Mouse (Mus musculus) thymus, postnatal 36 days (tissue): ENCODE data around the gene Tmem116.

Experiments
- DNase-seq, 2 experiments: peaks; one replicate each; pipeline ENCODE4 v3.0.0; 2022; ENCODE audit warnings: mixed read lengths in 2 of 2

The Tmem116 gene

GRCm38 (mm10) chr5:121463601-121464250 is 12.0 kb downstream of the Tmem116 start:
- no peak for DNase-seq

DNA sequence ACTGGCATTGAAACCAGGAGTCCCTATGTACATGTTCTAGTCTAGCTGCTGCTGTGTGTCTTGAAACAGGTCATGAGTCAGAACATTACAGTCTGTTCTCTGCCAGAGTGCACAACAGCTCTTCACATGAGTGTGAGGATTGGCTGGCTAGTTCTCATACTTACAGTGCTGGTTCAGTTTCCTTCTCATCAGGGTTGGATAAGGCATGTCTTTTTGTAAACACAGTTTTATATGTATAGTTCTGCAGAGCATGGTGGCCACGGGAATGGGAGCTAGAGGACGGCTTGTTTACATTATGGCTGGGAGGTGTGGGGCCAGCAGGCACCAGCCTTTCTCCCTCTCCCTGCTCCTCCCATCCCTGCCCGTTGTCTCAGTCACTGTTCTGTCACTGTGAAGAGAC is 17.9 kb downstream of the Tmem116 start:
- DNase-seq, result no peak

- DNase-seq, result no peak
Observed at GRCm38 (mm10) chr5:121472411-121472810, 20.7 kb downstream of the Tmem116 start.

DNA sequence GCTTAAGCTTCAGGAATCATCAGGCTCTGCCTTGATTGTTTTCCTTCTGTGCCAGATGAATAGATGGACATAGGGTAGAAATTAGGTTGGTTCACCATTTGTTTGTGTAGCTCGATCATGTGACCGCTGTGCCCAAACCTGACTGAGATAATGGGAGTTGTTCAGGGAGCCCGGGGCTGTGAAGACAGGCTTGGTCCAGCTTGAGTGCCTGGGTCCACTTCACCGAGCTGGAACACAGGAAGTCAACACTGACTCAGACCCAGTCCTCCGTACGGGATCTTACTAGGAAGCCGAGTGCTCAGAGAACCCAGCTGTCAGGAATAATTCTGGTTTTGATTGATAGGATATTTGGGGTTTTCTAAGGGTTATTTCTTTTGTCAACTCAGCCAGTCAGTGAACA is 22.9 kb downstream of the Tmem116 start:
- DNase-seq, result no peak

GRCm38 (mm10) chr5:121476040-121476439 is 24.3 kb downstream of the Tmem116 start:
- no peak for DNase-seq

DNA sequence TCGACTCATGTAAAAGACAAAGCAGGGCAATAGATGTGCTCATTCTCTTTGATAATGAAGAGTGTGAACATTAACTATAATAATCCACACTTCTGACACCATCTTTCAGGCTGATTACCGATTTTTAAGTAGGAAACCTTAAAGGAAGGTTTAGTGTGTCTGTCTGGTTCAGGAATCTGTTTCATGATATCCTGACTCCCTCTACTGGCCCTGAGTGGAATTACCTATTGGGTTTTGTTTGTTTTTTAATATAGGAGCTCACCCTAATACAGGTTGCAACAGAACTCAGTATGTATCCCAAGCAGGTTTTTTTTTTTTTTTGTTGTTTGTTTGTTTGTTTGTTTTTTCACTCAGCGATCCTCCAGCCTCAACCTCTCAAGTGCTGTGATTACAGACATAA is 26.0 kb downstream of the Tmem116 start:
- no peak for DNase-seq

GRCm38 (mm10) chr5:121484801-121485200 is 33.1 kb downstream of the Tmem116 start:
- DNase-seq, result no peak

GRCm38 (mm10) chr5:121493305-121493704 is 41.6 kb downstream of the Tmem116 start:
- DNase-seq, result no peak

- no peak for DNase-seq
Observed at GRCm38 (mm10) chr5:121500719-121501118, 49.0 kb downstream of the Tmem116 start.

GRCm38 (mm10) chr5:121501424-121501996 is 49.8 kb downstream of the Tmem116 start:
- peak; percentile 13 to 26 for DNase-seq

DNA sequence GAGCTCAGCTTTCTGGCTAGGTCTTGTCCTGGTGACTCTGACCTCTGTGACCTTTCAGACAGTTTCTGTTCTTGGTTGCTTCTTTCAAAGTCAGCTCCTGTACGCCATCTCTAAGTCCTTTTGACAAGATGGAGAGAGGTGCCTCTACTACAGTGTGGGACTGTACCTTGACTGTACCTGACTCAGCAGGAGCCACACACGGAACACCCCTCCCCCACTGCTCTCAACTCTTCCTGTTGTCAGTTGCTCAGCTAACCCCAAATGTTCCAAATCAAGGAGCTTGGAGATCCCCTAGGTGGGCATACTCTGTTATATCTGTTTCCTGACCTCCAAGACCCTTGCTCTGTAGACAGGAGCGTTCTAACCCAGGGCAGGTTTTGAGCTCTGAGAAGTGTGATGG is 51.5 kb downstream of the Tmem116 start, which contains the start of gene Adam1b:
Gene Adam1b (minus strand): TSS at position 205 of the 400 bp plus-strand sequence.
- peak in 1 of 2 experiments; percentile 31 for DNase-seq

DNA sequence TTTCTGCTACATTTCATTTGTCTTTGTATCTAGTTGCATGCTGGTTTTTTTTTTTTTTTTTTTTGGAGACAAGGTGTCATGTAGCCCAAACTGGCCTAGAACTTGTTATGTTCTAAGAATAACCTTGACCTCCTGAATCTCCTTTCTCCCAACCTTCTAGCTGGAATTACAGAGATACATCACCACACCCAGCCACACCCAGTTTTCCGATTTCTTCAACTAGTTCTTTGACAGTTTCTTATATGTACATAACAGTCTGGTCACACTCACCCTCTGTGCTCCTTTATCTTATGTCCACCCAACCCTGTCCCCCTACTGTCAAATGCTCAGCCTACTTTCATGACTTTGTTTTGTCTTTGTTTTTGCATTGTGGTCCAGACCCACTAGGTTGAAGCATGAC is 55.2 kb downstream of the Tmem116 start:
- no peak for DNase-seq

DNA sequence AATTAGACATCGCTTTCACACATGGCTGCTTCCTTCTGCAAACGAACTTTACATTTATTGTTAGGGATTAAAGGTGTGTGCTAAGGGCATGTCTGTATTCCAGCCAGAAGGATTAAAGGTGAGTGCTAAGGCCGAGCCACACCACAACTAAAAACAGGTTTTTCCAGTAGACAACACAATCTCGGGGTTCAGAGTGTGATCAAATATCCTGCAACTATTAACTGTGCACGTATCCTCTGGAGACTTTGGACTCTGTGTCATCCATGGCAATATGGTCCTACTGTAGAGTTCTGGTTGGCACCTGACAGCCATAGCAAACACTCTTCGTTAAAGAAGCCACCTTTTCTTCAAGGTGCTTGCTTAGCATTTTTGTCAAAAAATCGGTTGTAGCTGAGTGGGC is 58.3 kb downstream of the Tmem116 start:
- DNase-seq, result no peak

DNA sequence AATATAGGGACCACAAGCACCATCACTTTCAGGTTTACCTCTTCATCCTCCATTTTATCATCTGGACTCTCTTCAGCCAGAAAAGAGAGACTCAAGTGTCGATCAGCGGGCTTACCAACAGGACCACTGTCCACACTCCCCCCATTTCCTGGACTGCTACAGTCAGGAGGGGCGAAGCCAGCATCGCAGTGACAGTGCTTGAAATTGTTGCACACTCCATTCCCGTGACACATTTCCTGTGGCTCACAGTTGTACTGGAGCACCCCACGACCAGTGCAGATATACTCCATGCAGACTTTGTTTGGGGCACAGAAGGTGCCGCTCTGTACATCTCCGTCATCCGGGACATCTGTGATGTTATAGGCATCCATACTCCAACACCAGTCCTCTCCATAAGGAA is 67.3 kb downstream of the Tmem116 start:
- no peak for DNase-seq

DNA sequence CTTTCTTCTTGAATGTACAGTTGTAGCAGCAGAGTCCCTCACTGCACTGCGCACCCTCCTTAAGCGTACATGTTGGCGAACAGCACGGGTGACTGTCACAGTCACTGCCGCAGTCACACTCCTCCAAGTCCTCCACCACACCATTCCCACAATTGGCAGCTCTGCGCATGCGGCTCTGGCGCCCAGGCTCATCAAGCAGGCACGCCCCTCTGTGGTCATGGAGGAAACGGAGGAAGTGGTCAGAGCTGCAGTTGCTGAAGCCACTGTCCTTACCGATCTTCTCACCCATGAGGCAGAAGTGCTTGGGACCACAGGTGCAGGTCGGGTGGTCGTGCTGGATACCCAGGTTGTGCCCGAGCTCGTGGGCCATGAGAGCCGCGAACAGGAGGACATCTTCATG is 68.1 kb downstream of the Tmem116 start:
- DNase-seq, result peak in 1 of 2 experiments; percentile 22

DNA sequence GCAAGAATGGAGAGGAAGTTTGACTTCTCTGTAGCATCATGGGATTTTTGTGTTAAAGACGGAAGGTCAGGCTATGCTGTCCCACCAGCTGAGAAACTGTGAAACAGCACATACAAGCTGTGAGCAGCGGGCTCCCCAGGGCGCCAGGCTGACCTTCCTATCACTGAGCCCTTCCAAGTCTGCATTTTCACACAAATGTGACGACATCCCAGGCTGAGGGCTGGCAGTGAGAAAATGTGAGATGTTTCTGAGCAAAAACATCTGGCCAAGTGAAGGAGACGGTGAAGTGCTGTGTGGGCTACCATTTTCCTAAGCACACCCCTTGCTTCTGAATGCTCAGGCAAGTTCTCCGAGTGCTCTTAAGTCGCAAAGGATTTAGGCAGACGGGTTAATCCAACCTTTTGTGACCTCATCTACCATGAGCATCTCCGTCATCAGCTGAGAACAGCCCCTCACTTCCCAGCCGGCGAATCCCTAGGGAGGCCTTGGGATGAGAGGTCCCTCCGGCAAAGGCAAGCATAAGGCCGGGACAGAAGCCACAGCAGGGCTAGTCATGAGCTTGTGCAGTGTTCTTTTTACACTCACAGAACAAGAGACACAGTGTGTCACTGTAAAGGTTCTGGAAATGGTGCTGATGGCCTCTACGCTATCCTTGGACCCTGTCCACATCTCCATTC is 74.2 kb downstream of the Tmem116 start:
- DNase-seq, result no peak

DNA sequence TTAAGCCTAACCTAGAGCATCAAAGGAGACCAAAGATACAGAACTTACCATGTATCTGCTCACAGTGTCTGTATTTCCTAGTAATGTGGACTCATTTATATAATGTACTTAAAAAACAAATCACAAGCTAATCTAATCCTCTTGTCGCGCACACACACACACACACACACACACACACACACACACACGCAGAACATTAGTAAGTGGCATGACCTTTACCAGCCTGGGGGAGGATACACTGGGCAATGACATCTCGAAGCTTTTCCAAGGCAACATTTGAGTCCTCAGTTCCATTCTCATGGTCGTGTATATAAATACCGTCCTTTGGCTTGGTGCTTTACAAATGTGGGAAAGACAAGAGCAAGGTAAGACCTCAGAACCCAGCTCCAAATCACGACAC is 74.8 kb downstream of the Tmem116 start:
- DNase-seq, result no peak

DNA sequence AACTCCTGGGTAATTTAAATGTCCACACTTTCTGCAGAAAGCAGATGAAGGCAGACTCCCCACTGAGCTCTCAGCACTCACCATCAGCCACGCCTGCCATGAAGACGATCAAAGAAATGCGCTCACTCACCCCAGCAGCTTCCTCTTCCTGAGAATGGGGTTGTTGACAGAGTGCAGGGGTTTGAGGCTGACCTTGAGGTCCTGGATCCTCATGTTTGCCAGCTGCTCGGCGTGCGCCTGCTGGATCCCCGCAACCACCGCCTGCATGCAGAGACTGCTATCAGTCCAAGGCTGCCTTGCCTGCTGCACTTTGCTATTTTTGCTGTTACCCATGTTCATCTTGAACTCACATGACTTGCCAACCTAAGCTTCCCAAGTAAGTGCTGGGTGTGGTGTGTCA is 75.3 kb downstream of the Tmem116 start:
- DNase-seq, result no peak

DNA sequence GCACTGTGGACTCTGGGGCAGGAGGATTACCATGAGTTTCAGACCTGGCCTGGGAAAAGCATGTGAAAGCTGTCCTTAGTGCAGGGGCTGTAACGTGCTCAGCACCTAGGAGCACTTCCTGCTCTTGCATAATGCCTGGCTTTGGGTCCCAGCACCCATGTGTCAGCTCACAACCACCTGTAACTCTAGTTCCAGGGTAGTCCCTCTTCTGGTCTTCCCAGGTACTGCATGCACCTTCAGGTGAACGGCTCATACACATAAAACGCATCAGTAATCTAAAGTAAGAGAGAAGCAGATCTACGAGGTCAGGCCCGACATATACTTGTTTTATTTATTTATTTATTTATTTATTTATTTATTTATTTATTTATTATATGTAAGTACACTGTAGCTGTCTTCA is 82.8 kb downstream of the Tmem116 start:
- DNase-seq, result peak; percentile 14

DNA sequence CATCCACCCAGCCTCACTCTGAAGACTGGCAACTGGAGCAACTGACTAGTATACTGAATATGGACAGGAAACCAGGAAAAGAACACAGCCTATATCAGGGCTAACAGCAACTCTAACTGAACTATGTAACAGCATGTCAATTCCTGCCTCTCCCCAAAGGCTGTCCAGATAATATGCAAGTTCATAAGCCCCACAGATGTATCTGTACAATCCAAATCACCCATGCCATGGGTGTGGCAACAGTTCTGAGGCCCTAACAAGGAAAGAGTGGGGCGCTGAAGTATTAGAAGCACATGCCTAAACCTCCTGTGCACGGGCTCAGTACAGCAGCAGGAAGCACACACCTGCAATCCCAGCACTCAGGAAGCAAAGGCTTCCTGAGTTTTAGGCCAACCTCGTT is 83.4 kb downstream of the Tmem116 start:
- no peak for DNase-seq

GRCm38 (mm10) chr5:121536921-121537555 is 85.3 kb downstream of the Tmem116 start:
- no peak for DNase-seq

GRCm38 (mm10) chr5:121537588-121537987 is 85.9 kb downstream of the Tmem116 start:
- no peak for DNase-seq

GRCm38 (mm10) chr5:121540066-121540465 is 88.4 kb downstream of the Tmem116 start:
- no peak for DNase-seq

DNA sequence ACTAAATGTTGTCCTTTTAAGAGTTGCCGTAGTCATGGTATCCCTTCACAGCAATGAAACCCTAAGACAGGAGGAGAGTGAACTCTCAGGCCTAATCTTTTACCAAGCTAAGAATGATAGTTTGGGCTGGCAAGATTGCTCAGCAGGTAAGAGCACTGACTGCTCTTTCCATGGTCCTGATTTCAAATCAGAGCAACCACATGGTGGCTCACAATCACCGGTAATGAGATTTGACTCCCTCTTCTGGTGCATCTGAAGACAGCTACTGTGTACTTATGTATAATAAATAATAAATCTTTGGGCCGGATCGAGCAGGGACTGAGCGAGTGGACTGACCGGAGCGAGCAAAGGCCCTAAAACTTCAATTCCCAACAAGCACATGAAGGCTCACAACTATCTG is 89.5 kb downstream of the Tmem116 start:
- no peak for DNase-seq
